Mouse (Mus musculus): ENCODE measurements around the gene Kap. TPM values are rescaled to one million over a fixed set of nuclear protein-coding genes. Genes with fewer than 3 reads are reported as not detected.
"Not testable (repeated sequence)": the region's sequence is repeated elsewhere in the genome, so short reads cannot be mapped to it uniquely, and the experiment has no call there.

The Kap gene
- total RNA-seq (2021) = not detected
- long read RNA-seq, experiment 1 = 0 reads
- long read RNA-seq, experiment 2 = 0 reads

GRCm38 (mm10) chr6:133853526-133853925, at the start of gene Kap:
Gene Kap, minus strand, starts transcription at chr6:133853762.
- no peak for DNase-seq
- intact Hi-C loops (cut with DNase I) = no loop called here
- no peak for TF ChIP-seq CTCF (IDR thresholded peaks at IDR 0.05)

DNA sequence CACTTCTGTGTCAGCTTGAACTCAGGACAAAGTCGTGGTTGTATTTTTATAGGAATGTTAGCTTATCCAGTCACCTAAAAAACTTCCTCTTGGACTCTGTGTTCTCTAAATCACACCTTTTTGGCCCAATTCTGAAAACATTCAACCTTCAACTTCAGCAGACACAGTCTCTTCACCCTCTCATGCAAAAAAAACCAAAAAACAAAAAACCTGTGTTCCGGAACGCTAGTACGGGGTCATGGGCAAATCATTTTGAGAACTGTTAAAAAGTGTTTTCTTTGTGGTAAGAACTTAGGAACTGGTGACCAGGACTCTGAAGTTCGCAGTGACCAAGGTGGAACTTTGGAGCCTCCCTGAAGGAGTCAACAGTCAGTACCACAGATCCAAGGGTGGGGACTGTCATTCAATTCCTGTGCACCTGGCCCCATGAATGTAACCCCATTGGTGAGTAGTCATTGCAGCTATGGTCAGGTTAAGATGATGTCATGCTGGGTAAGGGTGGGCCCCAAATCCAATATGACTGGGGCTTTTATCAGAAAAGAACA, 32.4 kb upstream of the Kap start:
- no peak overlapping the region for H3K27ac ChIP-seq
- H3K4me3 ChIP-seq = no peak overlapping the region
- TF ChIP-seq CTCF (IDR thresholded peaks at IDR 0.05) = no peak
- no peak for DNase-seq
- intact Hi-C loops (cut with DNase I) = no loop called here

More at GRCm38 (mm10) chr6:133853526-133853925, at the start of gene Kap:
- Histone ChIP-seq H3K4me3 (no peak within 1 kb of the TSS), H3K27ac (no peak within 1 kb of the TSS)

- Histone ChIP-seq H3K4me3 (no peak overlapping the region), H3K27ac (no peak overlapping the region)
- intact Hi-C loops (cut with DNase I) = no loop called here
- DNase-seq = no peak
- TF ChIP-seq CTCF (IDR thresholded peaks at IDR 0.05) = no peak
Observed at GRCm38 (mm10) chr6:133883446-133883985, 30.0 kb upstream of the Kap start.

DNA sequence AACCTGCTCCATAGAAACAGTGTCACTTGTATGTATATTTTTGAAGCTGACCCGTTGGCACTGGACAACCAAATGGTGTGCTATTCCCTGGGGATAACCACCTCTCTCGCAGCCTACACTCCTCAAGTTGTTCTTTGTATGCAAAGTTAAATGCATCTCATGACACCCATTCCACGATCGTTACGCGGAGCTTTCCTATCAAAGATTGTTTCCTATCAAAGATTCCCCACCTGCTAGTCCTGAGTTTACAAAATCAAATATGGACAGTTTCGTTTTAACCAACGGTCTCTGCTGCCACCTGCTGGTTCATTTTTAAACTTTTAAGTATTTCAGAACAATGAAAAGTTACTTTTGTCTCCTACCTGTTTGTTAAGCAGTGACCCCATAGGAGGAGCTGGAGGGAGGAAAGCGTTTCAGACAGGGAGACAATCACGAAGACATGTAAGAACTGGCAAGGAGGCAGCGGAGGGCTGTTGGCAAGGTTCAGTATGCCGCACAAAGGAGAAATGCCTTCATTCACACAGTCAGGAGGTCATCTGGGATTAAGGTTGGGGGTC, 22.4 kb upstream of the Kap start:
- no peak overlapping the region for H3K4me3 ChIP-seq
- no peak for DNase-seq
- peak; percentile 61 for TF ChIP-seq CTCF (IDR thresholded peaks at IDR 0.05)
- H3K27ac ChIP-seq = no peak overlapping the region
- intact Hi-C loops (cut with DNase I) = loop anchor here (5.0 kb wide), 1 partner anchor 169 kb away; no protein-coding TSS in a partner anchor

DNA sequence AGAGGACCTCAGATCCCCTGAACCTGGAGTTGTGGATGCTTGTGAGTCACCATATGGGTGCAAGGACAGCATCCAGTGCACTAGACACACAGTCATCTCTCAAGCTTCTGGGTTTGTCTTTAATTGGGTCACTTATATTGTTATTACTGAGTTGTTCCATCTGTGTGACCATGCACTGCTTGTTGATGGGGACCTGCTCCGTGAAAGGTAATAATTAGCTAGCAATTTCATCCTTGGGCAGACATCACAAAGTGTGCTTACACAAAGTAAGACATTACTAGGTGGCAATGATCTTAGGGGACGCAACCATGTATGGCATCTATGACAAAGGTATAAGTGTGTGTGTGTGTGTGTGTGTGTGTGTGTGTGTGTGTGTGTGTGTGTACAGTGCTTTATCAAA, 19.1 kb upstream of the Kap start:
- DNase-seq = no peak
- no peak for TF ChIP-seq CTCF (IDR thresholded peaks at IDR 0.05)
- intact Hi-C loops (cut with DNase I) = no loop called here
- Histone ChIP-seq H3K27ac (no peak overlapping the region), H3K4me3 (no peak overlapping the region)

DNA sequence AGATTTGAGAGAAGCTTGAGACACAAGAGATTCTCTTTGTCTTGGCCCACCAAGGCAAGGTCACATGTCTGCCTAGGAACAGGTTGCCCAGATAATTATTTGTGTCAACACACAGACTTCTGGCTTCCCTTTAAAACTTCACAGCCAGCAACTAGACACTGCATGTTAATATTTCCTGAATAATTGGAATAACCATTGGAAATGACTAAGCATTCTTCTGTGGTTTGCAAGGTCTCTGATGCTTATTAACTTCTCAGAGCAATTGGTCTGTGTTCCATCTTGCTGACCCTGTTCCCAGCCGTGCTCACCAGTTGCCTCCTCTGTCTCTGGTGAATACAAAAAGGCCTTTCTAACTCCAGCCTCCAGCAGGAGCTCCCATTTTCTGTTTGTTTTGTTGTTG, 17.6 kb upstream of the Kap start:
- no peak for DNase-seq
- no peak overlapping the region for H3K4me3 ChIP-seq
- intact Hi-C loops (cut with DNase I) = no loop called here
- no peak overlapping the region for H3K27ac ChIP-seq
- no peak for TF ChIP-seq CTCF (IDR thresholded peaks at IDR 0.05)

DNA sequence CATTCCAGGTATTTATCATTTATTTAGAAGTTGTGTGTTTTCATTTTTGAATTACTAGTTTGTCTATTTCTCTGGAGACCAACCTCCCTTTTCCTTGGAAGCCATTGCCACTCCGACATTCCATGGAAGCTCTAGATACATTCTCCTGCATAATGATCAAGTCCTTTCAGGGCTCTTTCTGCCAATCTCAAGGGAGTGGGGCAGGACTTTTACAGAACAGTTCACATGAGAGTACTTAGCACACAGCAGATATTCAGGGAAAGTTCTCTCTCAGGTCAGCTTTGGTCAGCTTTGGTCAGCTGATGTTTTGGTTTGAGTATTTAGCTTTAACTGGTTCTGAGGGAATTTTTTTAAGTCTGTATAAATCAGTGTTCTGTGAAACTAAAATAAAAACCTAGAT, 14.8 kb upstream of the Kap start:
- DNase-seq = no peak
- TF ChIP-seq CTCF (IDR thresholded peaks at IDR 0.05) = no peak

GRCm38 (mm10) chr6:133855871-133856270, 2.3 kb upstream of the Kap start:
- intact Hi-C loops (cut with DNase I) = no loop called here
- no peak overlapping the region for H3K4me3 ChIP-seq
- TF ChIP-seq CTCF (IDR thresholded peaks at IDR 0.05) = no peak
- no peak overlapping the region for H3K27ac ChIP-seq
- no peak for DNase-seq

More for the DNA sequence above, 14.8 kb upstream of the Kap start:
- intact Hi-C loops (cut with DNase I) = no loop called here
- Histone ChIP-seq H3K4me3 (no peak overlapping the region), H3K27ac (no peak overlapping the region)

DNA sequence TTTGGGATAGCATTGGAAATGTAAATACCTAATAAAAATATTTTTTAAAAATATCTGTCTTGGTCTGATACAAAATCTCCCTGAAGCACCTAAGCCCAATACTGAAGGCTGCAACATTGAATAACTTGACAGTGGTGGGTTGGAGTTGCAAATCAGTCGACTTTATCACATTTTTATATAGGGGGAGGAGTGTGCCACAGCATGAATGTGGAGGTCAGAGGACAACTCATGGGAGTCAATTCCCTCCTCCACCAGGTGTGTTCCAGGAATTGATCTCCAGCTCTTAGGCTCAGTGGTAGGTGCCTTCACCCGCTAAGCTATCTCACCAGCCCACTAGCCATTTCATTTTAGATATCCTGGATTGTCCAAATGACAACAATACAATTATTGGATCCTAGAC, 4.2 kb downstream of the Kap start:
- intact Hi-C loops (cut with DNase I) = no loop called here
- Histone ChIP-seq H3K4me3 (no peak overlapping the region), H3K27ac (no peak overlapping the region)
- no peak for DNase-seq
- TF ChIP-seq CTCF (IDR thresholded peaks at IDR 0.05) = no peak

- H3K27ac ChIP-seq; intact Hi-C loops (cut with DNase I); H3K4me3 ChIP-seq; DNase-seq: not testable (repeated sequence)
Observed at GRCm38 (mm10) chr6:133848861-133849260, 4.7 kb downstream of the Kap start.

- intact Hi-C loops (cut with DNase I); H3K4me3 ChIP-seq; DNase-seq; H3K27ac ChIP-seq: not testable (repeated sequence)
Observed at GRCm38 (mm10) chr6:133838296-133838995, 15.1 kb downstream of the Kap start.

GRCm38 (mm10) chr6:133812342-133812741, 41.2 kb downstream of the Kap start:
- intact Hi-C loops (cut with DNase I) = no loop called here
- no peak for DNase-seq
- no peak overlapping the region for H3K4me3 ChIP-seq
- peak; percentile 32 for TF ChIP-seq CTCF (IDR thresholded peaks at IDR 0.05)
- no peak overlapping the region for H3K27ac ChIP-seq

Other genes starting within 250 kb of the Kap start
- gene Etv6, start 181.9 kb upstream of the Kap start, total RNA-seq (2021) = 10 to 100 TPM in 1 of 2 experiments, 1 to 10 TPM in 1; 6.7 to 10.8 TPM